Mouse (Mus musculus) liver (tissue): ENCODE measurements at regions not wholly inside any gene's neighbourhood (a gene's known extent, or its start where the extent isn't known, plus 50 kb on each side); places are given as distances from the start of the nearest gene placed in this dataset.

Source experiments
- DNase-seq: peaks from one replicate; pipeline ENCODE4 v3.0.0-alpha.2; 2020; ENCODE audit warnings: mixed read lengths

DNA sequence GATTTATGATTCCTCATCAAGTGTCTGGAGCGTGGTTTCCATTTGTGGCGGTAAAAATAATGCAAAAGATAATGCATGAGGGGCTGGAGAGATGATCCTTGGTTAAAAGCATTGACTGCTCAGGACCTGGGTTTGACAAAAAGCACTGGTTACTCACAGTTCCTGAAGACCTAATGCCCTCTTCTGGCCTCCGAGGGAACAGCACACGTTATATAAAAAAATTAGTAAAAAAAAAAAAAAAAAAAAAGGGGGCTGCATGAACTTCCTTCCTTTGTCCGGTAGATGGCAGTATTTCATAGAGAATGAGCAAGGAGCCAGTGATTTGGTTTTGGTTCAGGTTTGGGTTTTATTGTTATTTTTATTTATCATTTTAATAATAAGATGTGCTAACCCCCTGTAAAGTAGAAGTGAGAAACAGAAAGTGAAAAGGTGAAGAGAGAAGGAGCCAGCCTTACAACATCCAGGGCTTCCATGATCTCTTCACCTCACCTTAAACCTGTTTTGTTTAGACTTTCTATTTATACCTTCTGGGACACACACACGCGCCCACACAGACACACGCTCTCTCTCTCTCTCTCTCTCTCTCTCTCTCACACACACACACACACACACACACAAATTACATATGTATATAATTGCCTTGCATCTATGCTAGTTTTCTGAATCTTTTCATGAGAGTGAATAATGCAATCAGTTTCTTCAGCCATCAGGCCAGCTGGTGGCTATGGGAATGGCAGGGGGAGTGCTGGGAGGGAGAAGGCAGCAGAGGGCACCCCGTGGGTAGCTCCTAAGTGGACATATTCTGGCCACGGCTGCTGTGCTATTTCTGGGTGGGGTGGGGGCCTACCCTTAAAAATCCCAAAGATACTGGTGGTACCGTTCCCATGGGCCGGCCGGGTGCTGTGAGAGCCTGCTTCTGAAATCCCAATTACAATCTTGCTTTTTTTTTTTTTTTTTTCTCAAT is 230.0 kb downstream of the Poteg start:
- peak; percentile 17 for DNase-seq

DNA sequence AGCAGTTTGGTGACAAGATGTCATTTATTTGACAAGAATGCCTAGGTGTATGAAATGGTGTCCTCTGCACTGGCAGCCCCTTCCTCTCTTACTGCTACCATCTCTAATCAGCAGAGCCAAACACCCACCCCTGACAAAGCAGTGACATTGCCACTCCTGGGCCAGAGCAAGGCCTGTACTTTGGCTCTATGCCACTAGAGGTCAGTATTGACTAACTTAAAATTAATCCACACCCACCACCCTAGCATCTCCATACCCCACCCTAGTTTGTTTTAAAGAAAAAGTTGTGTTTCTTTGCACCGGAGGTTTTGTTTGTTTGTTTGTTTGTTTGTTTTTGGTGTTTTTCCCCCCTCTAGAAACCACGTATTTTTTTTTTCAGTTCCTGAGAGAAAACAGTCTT is 231.7 kb downstream of the Poteg start:
- DNase-seq = peak; percentile 26

DNA sequence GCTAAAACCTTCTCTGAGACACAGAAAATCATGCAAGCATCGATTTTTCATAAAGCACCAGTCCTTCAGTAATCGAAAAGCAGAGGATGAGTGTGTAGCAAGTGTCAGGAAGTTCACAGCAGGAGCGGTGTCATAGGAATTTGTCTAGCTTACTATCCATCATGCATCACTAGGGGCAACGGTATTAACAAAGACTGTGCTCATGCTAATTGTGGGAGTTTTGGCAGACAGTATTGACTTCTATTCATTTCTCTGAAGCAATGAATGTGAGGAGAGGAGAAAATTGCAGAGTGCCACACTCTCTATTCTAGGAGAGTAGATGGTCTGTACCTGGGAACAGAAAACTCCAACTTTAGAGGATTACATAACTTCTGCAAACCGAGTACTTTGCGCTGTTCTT is 274.5 kb downstream of the Poteg start:
- no peak for DNase-seq

DNA sequence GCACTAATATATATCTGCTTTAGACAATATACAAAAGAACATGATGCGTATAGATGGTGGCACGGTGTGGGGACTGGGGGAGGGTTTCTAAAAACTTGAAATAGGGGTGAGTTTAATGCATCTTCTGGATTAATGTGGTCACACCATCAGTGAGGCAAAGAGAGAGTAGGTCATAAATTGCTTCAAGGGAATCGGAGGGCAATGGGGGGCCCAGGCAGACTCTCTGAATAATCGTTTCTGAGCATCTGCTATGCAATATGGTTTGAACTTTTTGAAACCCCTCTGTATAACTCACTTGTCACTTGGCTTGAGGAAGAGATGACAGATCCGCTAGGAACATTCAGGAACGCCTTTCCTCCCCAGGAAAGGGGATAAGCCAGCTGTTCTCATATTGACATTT is 322.8 kb downstream of the Poteg start:
- no peak for DNase-seq

DNA sequence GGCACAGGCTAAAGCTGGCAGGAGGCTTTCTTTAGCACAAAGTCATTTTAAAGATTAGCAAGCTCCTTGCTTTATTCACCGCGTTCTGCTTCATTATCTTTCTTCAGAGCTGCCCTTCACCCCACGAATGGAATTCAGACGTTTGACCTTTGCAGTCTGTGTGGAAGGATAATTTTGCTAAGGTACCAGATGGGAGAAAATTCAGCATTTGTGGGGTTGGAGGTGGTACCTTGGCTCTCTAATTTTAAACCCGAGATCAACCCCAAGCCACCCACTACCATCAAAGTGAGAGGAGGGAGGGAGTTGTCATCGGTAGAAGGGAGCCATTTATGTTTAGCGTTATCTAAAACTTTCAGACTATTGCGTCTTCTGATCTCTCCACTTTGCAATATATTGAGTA is 323.3 kb downstream of the Poteg start:
- no peak for DNase-seq

DNA sequence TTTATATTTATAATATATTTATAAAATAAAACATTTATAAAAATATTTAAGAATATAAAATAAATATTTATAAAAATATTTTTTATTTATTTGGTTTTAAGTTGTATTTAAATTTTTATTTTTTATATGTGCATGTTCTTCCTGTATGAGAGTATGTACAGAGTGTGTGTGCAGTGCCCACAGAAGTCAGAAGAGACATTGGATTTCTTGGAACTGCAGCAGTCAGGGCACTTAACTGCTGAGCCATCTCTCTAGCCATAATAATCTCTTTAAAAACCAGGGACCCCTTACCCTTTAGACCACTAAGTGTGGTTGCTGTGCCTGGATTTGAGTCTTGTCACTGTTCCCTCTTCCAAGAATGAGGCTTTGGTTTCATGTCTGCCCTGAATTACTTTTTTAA is 323.8 kb downstream of the Poteg start:
- DNase-seq = no peak

DNA sequence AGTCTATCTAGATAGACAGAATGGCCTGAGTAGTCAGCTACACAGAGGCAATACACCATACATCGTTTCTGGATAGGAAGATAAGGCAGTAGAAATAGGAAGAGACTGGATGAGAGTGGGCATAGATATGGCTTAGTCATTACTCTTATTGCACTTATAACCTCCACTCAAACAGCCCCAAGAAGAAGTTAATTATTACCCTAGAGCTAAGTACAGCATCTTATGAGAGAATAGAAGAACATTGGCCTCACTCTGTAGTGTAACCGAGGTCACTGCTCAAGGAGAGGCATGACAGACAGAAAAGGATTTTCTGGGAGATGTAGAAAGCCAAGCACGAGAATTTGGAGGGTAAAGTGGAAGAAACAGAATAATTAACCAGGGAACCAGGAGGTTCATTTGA is 331.5 kb downstream of the Poteg start:
- no peak for DNase-seq
